Mouse (Mus musculus): ENCODE measurements at regions not wholly inside any gene's neighbourhood (a gene's known extent, or its start where the extent isn't known, plus 50 kb on each side); places are given as distances from the start of the nearest gene placed in this dataset.

DNA sequence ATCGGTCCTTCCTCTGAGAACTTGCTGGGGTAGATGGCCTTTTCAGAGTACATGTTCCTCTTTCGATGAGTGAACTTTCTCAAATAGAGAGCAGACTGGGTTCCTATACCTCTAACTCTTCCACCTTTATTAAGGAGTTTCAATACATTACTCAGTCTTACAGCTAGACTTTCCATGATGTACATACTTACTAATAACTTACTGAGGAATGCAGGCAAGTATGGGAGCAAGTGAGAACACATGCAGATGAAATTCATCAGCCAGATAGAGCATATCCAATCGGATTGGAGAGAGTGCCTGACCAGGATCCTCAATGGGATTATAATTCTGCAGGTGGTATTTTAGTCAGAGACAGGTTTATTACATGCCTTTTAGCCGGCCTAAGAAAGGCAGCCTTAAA, 292.2 kb upstream of the Large1 start:
- DNase-seq (ENCODE audit: low read depth, low spot score), result no peak
- H3K36me3 ChIP-seq (ENCODE audit: control insufficient read depth, insufficient read depth, low read length, poor library complexity, severe bottlenecking), result no peaks in the 10 kb centered on the region
- no peaks in the 10 kb centered on the region for H3K27me3 ChIP-seq (ENCODE audit: control insufficient read depth, insufficient read depth, low read length, poor library complexity, severe bottlenecking)

GRCm38 (mm10) chr8:73626798-73627197, 273.5 kb upstream of the Large1 start:
- no peak for DNase-seq (ENCODE audit: low read depth, low spot score)
- no peaks in the 10 kb centered on the region for H3K27me3 ChIP-seq (ENCODE audit: control insufficient read depth, insufficient read depth, low read length, poor library complexity, severe bottlenecking)
- no peaks in the 10 kb centered on the region for H3K36me3 ChIP-seq (ENCODE audit: control insufficient read depth, insufficient read depth, low read length, poor library complexity, severe bottlenecking)

- DNase-seq (ENCODE audit: low read depth, low spot score), result peak; percentile 18
- Histone ChIP-seq H3K27me3 (ENCODE audit: control insufficient read depth, insufficient read depth, low read length, poor library complexity, severe bottlenecking) (no peaks in the 10 kb centered on the region), H3K36me3 (ENCODE audit: control insufficient read depth, insufficient read depth, low read length, poor library complexity, severe bottlenecking) (no peaks in the 10 kb centered on the region)
Measured at GRCm38 (mm10) chr8:73618946-73619345, 265.6 kb upstream of the Large1 start.

DNA sequence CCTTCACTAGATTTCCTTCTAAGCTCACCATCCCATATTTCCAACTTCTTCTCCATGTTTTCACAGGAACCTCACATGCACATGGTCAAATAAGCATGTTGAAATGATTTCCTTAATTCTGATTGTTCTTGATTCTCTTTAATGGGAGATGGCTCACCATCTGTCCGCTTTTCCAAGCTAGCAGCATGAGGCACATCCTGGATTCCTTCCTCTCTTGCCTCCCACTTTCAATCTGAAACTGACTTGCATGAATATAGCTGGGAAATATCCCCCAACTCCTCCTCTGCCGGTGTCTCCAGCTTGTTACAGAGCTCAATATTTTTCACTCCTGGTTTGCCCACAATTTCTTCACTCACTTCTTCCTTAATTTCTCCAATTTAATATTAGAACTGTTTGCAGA, 261.3 kb upstream of the Large1 start:
- H3K36me3 ChIP-seq (ENCODE audit: control insufficient read depth, insufficient read depth, low read length, poor library complexity, severe bottlenecking), result no peaks in the 10 kb centered on the region
- H3K27me3 ChIP-seq (ENCODE audit: control insufficient read depth, insufficient read depth, low read length, poor library complexity, severe bottlenecking), result no peaks in the 10 kb centered on the region
- DNase-seq (ENCODE audit: low read depth, low spot score), result no peak

- no peaks in the 10 kb centered on the region for H3K27me3 ChIP-seq (ENCODE audit: control insufficient read depth, insufficient read depth, low read length, poor library complexity, severe bottlenecking)
- DNase-seq (ENCODE audit: low read depth, low spot score), result no peak
- H3K36me3 ChIP-seq (ENCODE audit: control insufficient read depth, insufficient read depth, low read length, poor library complexity, severe bottlenecking), result no peaks in the 10 kb centered on the region
Measured at GRCm38 (mm10) chr8:73614106-73614505, 260.8 kb upstream of the Large1 start.

DNA sequence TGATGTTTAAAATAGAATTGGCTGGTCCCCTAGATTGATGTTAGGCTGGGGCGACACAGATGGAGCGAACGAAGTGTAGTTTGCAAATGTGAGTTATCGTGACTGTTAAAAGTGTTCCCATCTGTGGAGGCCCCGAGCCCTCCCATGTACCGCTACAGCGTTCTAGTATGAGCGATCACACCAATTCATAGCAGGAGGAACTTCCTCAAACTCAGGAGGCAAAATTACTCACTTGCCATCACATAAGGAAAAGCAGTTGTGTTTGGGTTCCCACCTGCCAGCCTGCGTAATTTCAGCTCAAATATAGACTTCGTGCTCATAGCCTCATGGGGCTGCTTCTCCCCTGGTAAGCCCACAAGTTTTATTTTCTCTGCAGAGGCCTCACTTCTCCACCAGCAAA, 258.2 kb upstream of the Large1 start:
- H3K27me3 ChIP-seq (ENCODE audit: control insufficient read depth, insufficient read depth, low read length, poor library complexity, severe bottlenecking), result no peaks in the 10 kb centered on the region
- no peaks in the 10 kb centered on the region for H3K36me3 ChIP-seq (ENCODE audit: control insufficient read depth, insufficient read depth, low read length, poor library complexity, severe bottlenecking)
- no peak for DNase-seq (ENCODE audit: low read depth, low spot score)

GRCm38 (mm10) chr8:73570599-73570998, 217.3 kb upstream of the Large1 start:
- DNase-seq (ENCODE audit: low read depth, low spot score), result no peak
- Histone ChIP-seq H3K27me3 (ENCODE audit: control insufficient read depth, insufficient read depth, low read length, poor library complexity, severe bottlenecking) (no peaks in the 10 kb centered on the region), H3K36me3 (ENCODE audit: control insufficient read depth, insufficient read depth, low read length, poor library complexity, severe bottlenecking) (no peaks in the 10 kb centered on the region)

DNA sequence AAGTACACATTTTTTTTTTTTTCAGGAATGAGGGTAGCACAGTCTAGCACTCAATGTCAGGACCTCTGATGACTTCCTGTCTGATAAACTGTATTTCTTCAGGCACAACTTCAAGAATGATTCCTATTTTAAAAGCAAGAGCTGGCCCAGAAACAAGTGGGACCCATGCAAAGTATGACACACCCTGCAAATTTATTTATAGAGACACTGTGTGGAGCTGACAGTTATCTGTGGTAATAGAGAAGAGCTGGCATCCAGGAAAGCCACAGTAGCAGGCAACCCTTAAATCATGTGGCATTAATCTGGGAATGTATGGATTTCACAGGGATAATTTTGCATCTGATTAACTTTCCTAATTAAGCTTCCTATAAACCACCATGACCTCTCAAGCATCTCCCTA, 216.6 kb upstream of the Large1 start:
- DNase-seq (ENCODE audit: low read depth, low spot score), result no peak
- Histone ChIP-seq H3K36me3 (ENCODE audit: control insufficient read depth, insufficient read depth, low read length, poor library complexity, severe bottlenecking) (no peaks in the 10 kb centered on the region), H3K27me3 (ENCODE audit: control insufficient read depth, insufficient read depth, low read length, poor library complexity, severe bottlenecking) (no peaks in the 10 kb centered on the region)

Measured in splenic B cell, adult 2 months (primary cell).